Mouse (Mus musculus) liver, embryonic 12.5 days (tissue): ENCODE data around the gene Mfsd4b2. TPM values are rescaled to one million over a fixed set of nuclear protein-coding genes. Genes with fewer than 3 reads are reported as not detected.

Source experiments
- polyA plus RNA-seq: library from polyadenylated mRNA; unstranded; fragments of >200 nt; fragmentation: Nextera tagmentation; extraction: Ambion mirVana; gene quantifications from 2 replicates; pipeline ENCODE4 v1.2.1, GENCODE M21; 2016

The Mfsd4b2 gene
- polyA plus RNA-seq, 1 experiment from 2014 or later, result not detected

Other genes starting within 250 kb of the Mfsd4b2 start
- gene Rev3l, start 194.8 kb downstream of the Mfsd4b2 start, polyA plus RNA-seq, result 4.6 and 5.2 TPM in 2 replicates
- gene Mfsd4b4, start 27.7 kb downstream of the Mfsd4b2 start, polyA plus RNA-seq, result 2.1 and 2.2 TPM in 2 replicates
- gene Mfsd4b3, start 33.2 kb upstream of the Mfsd4b2 start, polyA plus RNA-seq, result 0.89 and 1.1 TPM in 2 replicates
- 0.05 and 0.13 TPM in 2 replicates for gene Mfsd4b5, start 59.7 kb upstream of the Mfsd4b2 start, polyA plus RNA-seq
- 0.19 and 0.42 TPM in 2 replicates for gene Mfsd4b1, start 98.3 kb upstream of the Mfsd4b2 start, polyA plus RNA-seq
- gene Slc16a10, start 215.3 kb upstream of the Mfsd4b2 start, polyA plus RNA-seq, result 93.9 and 99.9 TPM in 2 replicates